Mouse (Mus musculus) liver, adult (tissue): ENCODE measurements around the gene Kif19a.

Experiments
- GATA4 ChIP-seq: IDR thresholded peaks from 2 replicates; pipeline ENCODE4 v1.6.1; 2014; ENCODE audit warnings: mild to moderate bottlenecking, low read length; ENCODE audit not compliant: insufficient replicate concordance

The Kif19a gene

GRCm38 (mm10) chr11:114740598-114740997 is 24.6 kb upstream of the Kif19a start:
- TF ChIP-seq GATA4: no peak

GRCm38 (mm10) chr11:114741451-114741850 is 23.7 kb upstream of the Kif19a start:
- TF ChIP-seq GATA4: no peak

GRCm38 (mm10) chr11:114745134-114745533 is 20.1 kb upstream of the Kif19a start:
- TF ChIP-seq GATA4: no peak

- no peak for TF ChIP-seq GATA4
These were observed 17.5 kb upstream of the Kif19a start for GRCm38 (mm10) chr11:114747564-114748138.

- no peak for TF ChIP-seq GATA4
These were observed 4.7 kb downstream of the Kif19a start for GRCm38 (mm10) chr11:114769911-114770310.

- TF ChIP-seq GATA4: no peak
These were observed 6.7 kb downstream of the Kif19a start for GRCm38 (mm10) chr11:114771896-114772295.

- TF ChIP-seq GATA4: no peak
These were observed 14.9 kb downstream of the Kif19a start for GRCm38 (mm10) chr11:114780076-114780475.

GRCm38 (mm10) chr11:114785892-114786291 is 20.7 kb downstream of the Kif19a start:
- no peak for TF ChIP-seq GATA4

- no peak for TF ChIP-seq GATA4
These were observed 21.1 kb downstream of the Kif19a start for GRCm38 (mm10) chr11:114786326-114786725.

GRCm38 (mm10) chr11:114787611-114788010 is 22.4 kb downstream of the Kif19a start:
- TF ChIP-seq GATA4: no peak

- no peak for TF ChIP-seq GATA4
These were observed 24.0 kb downstream of the Kif19a start for GRCm38 (mm10) chr11:114789061-114789714.

GRCm38 (mm10) chr11:114789716-114790115 is 24.5 kb downstream of the Kif19a start:
- no peak for TF ChIP-seq GATA4

- no peak for TF ChIP-seq GATA4
These were observed 25.0 kb downstream of the Kif19a start for GRCm38 (mm10) chr11:114790171-114790570.

- no peak for TF ChIP-seq GATA4
These were observed 25.7 kb downstream of the Kif19a start for GRCm38 (mm10) chr11:114790841-114791240.

GRCm38 (mm10) chr11:114791351-114791889 is 26.2 kb downstream of the Kif19a start:
- no peak for TF ChIP-seq GATA4

GRCm38 (mm10) chr11:114791891-114792411 is 26.8 kb downstream of the Kif19a start:
- TF ChIP-seq GATA4: no peak

- no peak for TF ChIP-seq GATA4
These were observed 27.8 kb downstream of the Kif19a start for GRCm38 (mm10) chr11:114792931-114793494.
